Mouse (Mus musculus): Measurements from ENCODE around the gene Sat2.

Sat2 gene

DNA sequence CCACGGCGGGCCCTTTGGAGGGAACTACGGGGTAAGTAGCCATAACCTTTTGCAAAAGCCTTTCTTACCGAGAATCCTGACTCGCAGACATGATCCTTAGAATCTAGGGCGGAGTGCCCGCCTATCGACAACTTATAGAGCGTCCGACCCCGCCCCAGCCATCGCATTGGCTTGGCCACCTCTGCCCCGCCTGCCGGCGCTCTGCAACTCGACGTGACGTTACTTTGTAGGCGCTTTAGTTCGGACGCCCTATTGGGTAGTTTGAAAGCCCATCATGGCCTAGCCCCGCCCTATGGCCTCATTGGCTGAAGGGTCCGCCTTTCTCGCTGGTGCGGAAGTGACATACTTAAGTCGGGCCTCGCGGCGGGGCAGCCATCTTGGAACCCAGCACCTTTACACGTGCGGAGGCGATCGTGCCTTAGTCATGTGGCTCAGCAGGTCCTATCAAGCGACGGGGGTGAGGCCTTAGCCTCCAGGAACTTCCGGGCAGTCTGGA lies 50.4 kb downstream of the Sat2 start, which contains the start of gene Eif4a1:
Gene Eif4a1, minus strand, starts transcription at position 213 of the 496 bp plus-strand sequence.
- DNase-seq: peak; percentile 100

Measured in right cerebral cortex, postnatal 25 days (tissue).